Mouse (Mus musculus): ENCODE measurements around the gene Fam71f1. TPM values are rescaled to one million over a fixed set of nuclear protein-coding genes. Genes with fewer than 3 reads are reported as not detected.

Fam71f1 gene
- polyA plus RNA-seq, 1 experiment from 2014 or later, result not detected

GRCm38 (mm10) chr6:29377386-29377785 is 58.4 kb downstream of the Fam71f1 start:
- no peak for ATAC-seq (ENCODE audit: low read depth)
- no peak overlapping the region for H3K27ac ChIP-seq (ENCODE audit: low read length)
- H3K36me3 ChIP-seq (ENCODE audit: control insufficient read depth, insufficient read depth), result peaks cover 7% of the 10 kb centered on the region; the same call in 1 of the 2 replicates
- no peaks in the 10 kb centered on the region for H3K27me3 ChIP-seq (ENCODE audit: control insufficient read depth, insufficient read depth, low read depth, low read length)
- WGBS (ENCODE audit: insufficient replicate concordance), result 67% methylated on average over 4 of the region's 4 CpGs
- no peak overlapping the region for H3K9ac ChIP-seq (ENCODE audit: low read depth, low read length)
- no peak overlapping the region for H3K4me2 ChIP-seq (ENCODE audit: low read depth, low read length)
- H3K4me3 ChIP-seq (ENCODE audit: low read depth, low read length), result no peak overlapping the region
- H3K4me1 ChIP-seq (ENCODE audit: control insufficient read depth, low read depth, low read length), result no peaks in the 10 kb centered on the region; the same call in 1 of the 2 replicates
- H3K9me3 ChIP-seq (replicated peaks; ENCODE audit: control insufficient read depth, low read length), result no peaks in the 10 kb centered on the region

- no peaks in the 10 kb centered on the region for H3K27me3 ChIP-seq (ENCODE audit: control insufficient read depth, insufficient read depth, low read depth, low read length)
- no peaks in the 10 kb centered on the region for H3K4me1 ChIP-seq (ENCODE audit: control insufficient read depth, low read depth, low read length)
- H3K36me3 ChIP-seq (ENCODE audit: control insufficient read depth, insufficient read depth), result peaks cover 3% of the 10 kb centered on the region; the same call in 1 of the 2 replicates
- ATAC-seq (ENCODE audit: low read depth), result no peak
- H3K4me3 ChIP-seq (ENCODE audit: low read depth, low read length), result no peak overlapping the region
- H3K9me3 ChIP-seq (replicated peaks; ENCODE audit: control insufficient read depth, low read length), result no peaks in the 10 kb centered on the region
- 76% methylated on average over 10 of the region's 10 CpGs for WGBS (ENCODE audit: insufficient replicate concordance)
- no peak overlapping the region for H3K9ac ChIP-seq (ENCODE audit: low read depth, low read length)
- H3K27ac ChIP-seq (ENCODE audit: low read length), result no peak overlapping the region
- no peak overlapping the region for H3K4me2 ChIP-seq (ENCODE audit: low read depth, low read length)
These were observed 59.7 kb downstream of the Fam71f1 start for GRCm38 (mm10) chr6:29378678-29379077.

GRCm38 (mm10) chr6:29379954-29380353 is 61.0 kb downstream of the Fam71f1 start:
- Histone ChIP-seq H3K36me3 (ENCODE audit: control insufficient read depth, insufficient read depth) (0 out of 2 replicates have a peak, but pooled peaks cover 3% of the 10 kb centered on the region), H3K9me3 (replicated peaks; ENCODE audit: control insufficient read depth, low read length) (no peaks in the 10 kb centered on the region), H3K27ac (ENCODE audit: low read length) (no peak overlapping the region), H3K9ac (ENCODE audit: low read depth, low read length) (no peak overlapping the region), H3K4me2 (ENCODE audit: low read depth, low read length) (no peak overlapping the region), H3K27me3 (ENCODE audit: control insufficient read depth, insufficient read depth, low read depth, low read length) (no peaks in the 10 kb centered on the region), H3K4me1 (ENCODE audit: control insufficient read depth, low read depth, low read length) (no peaks in the 10 kb centered on the region), H3K4me3 (ENCODE audit: low read depth, low read length) (no peak overlapping the region)
- no peak for ATAC-seq (ENCODE audit: low read depth)
- 49% methylated on average over 6 of the region's 6 CpGs for WGBS (ENCODE audit: insufficient replicate concordance)

- no peak overlapping the region for H3K4me3 ChIP-seq (ENCODE audit: low read depth, low read length)
- H3K9me3 ChIP-seq (replicated peaks; ENCODE audit: control insufficient read depth, low read length), result no peaks in the 10 kb centered on the region
- no peak for ATAC-seq (ENCODE audit: low read depth)
- no peak overlapping the region for H3K27ac ChIP-seq (ENCODE audit: low read length)
- H3K27me3 ChIP-seq (ENCODE audit: control insufficient read depth, insufficient read depth, low read depth, low read length), result no peaks in the 10 kb centered on the region
- H3K36me3 ChIP-seq (ENCODE audit: control insufficient read depth, insufficient read depth), result no peaks in the 10 kb centered on the region
- 68% methylated on average over 2 of the region's 2 CpGs for WGBS (ENCODE audit: insufficient replicate concordance)
- H3K4me2 ChIP-seq (ENCODE audit: low read depth, low read length), result no peak overlapping the region
- H3K9ac ChIP-seq (ENCODE audit: low read depth, low read length), result no peak overlapping the region
- no peaks in the 10 kb centered on the region for H3K4me1 ChIP-seq (ENCODE audit: control insufficient read depth, low read depth, low read length)
These were observed 63.5 kb downstream of the Fam71f1 start for GRCm38 (mm10) chr6:29382442-29382841.

Other genes starting within 250 kb of the Fam71f1 start
- gene Rbm28, start 154.1 kb upstream of the Fam71f1 start, polyA plus RNA-seq (2015; fragmentation: Nextera tagmentation; extraction: Ambion mirVana), result 8.8 and 8.9 TPM in 2 replicates
- 0.04 TPM in 1 of 2 replicates, not detected in the other for gene Prrt4, start 139.6 kb upstream of the Fam71f1 start, polyA plus RNA-seq (2015; fragmentation: Nextera tagmentation; extraction: Ambion mirVana)
- 8.4 and 10.0 TPM in 2 replicates for gene Impdh1, start 102.8 kb upstream of the Fam71f1 start, polyA plus RNA-seq (2015; fragmentation: Nextera tagmentation; extraction: Ambion mirVana)
- gene Hilpda, start 46.7 kb upstream of the Fam71f1 start, polyA plus RNA-seq (2015; fragmentation: Nextera tagmentation; extraction: Ambion mirVana), result 26.1 and 32.4 TPM in 2 replicates
- gene Fam71f2, start 39.5 kb upstream of the Fam71f1 start, polyA plus RNA-seq (2015; fragmentation: Nextera tagmentation; extraction: Ambion mirVana), result 0.09 and 0.13 TPM in 2 replicates
- 105 and 109 TPM in 2 replicates for gene Calu, start 28.9 kb downstream of the Fam71f1 start, polyA plus RNA-seq (2015; fragmentation: Nextera tagmentation; extraction: Ambion mirVana)
- gene Opn1sw, start 69.3 kb downstream of the Fam71f1 start, polyA plus RNA-seq (2015; fragmentation: Nextera tagmentation; extraction: Ambion mirVana), result 0.07 TPM in 2 replicates
- gene Ccdc136, start 77.2 kb downstream of the Fam71f1 start, polyA plus RNA-seq (2015; fragmentation: Nextera tagmentation; extraction: Ambion mirVana), result 0.09 and 0.34 TPM in 2 replicates
- gene Flnc, start 114.1 kb downstream of the Fam71f1 start, polyA plus RNA-seq (2015; fragmentation: Nextera tagmentation; extraction: Ambion mirVana), result 0.57 and 1.1 TPM in 2 replicates
- gene Atp6v1f, start 148.6 kb downstream of the Fam71f1 start, polyA plus RNA-seq (2015; fragmentation: Nextera tagmentation; extraction: Ambion mirVana), result 117 and 122 TPM in 2 replicates
- gene Atp6v1fnb, start 152.3 kb downstream of the Fam71f1 start, polyA plus RNA-seq (2015; fragmentation: Nextera tagmentation; extraction: Ambion mirVana), result 0.13 TPM in 1 of 2 replicates, not detected in the other
- 1.8 and 2.8 TPM in 2 replicates for gene Kcp, start 188.8 kb downstream of the Fam71f1 start, polyA plus RNA-seq (2015; fragmentation: Nextera tagmentation; extraction: Ambion mirVana)
- gene Irf5, start 207.5 kb downstream of the Fam71f1 start, polyA plus RNA-seq (2015; fragmentation: Nextera tagmentation; extraction: Ambion mirVana), result 10.3 and 11.4 TPM in 2 replicates